Mouse (Mus musculus): ENCODE data around the gene Frmd4b. TPM values are rescaled to one million over a fixed set of nuclear protein-coding genes. Genes with fewer than 3 reads are reported as not detected.
A peak's percentile ranks its signal among the peaks of the same experiment; 100 is the strongest.

Gene Frmd4b
- total and polyA plus RNA-seq, 3 experiments, result 0.13 to 0.70 (median 0.13) TPM

GRCm38 (mm10) chr6:97396957-97397354 is 220.4 kb downstream of the Frmd4b start:
- no peak for DNase-seq (ENCODE audit: extremely low read depth)
- H3K9ac ChIP-seq (ENCODE audit: insufficient read depth, low read depth), result no peak overlapping the region
- no peak overlapping the region for H3K4me2 ChIP-seq (ENCODE audit: insufficient read depth, low read depth, poor library complexity, severe bottlenecking)
- H3K27ac ChIP-seq (ENCODE audit: insufficient read depth, low read depth), result no peak overlapping the region
- no peak overlapping the region for H3K4me3 ChIP-seq (replicated peaks in 1 of 3; ENCODE audit: low read depth in 2 of 3, low read length in 2 of 3, poor library complexity in 1 of 3)
- no peaks in the 10 kb centered on the region for H3K79me2 ChIP-seq (replicated peaks; ENCODE audit: control insufficient read depth, extremely low read depth, insufficient read depth, poor library complexity, severe bottlenecking)
- H3K9me3 ChIP-seq (replicated peaks; ENCODE audit: low read length), result no peaks in the 10 kb centered on the region
- in situ Hi-C loops (cut with MboI; ENCODE audit: low pct_ligation_motif_present, low pct_unique_long_range_greater_than_20kb, low sequenced_read_pairs), result no loop called here
- dilution Hi-C loops (cut with MboI; ENCODE audit: extremely low pct_ligation_motif_present, extremely low pct_unique_long_range_greater_than_20kb, low sequenced_read_pairs), result no loop called here
- TF ChIP-seq USF1 (IDR thresholded peaks at IDR 0.05; ENCODE audit: low read depth, low read length) (peak; percentile 57), ZNF384 (IDR thresholded peaks at IDR 0.05; ENCODE audit: low read depth, low read length) (no peak), USF2 (conservative IDR thresholded peaks at IDR 0.05; ENCODE audit: low read depth, low read length) (peak; percentile 76)
- peaks cover 2 to 10% of the 10 kb centered on the region in 2 experiments; a peak in 3 of 4 replicates for H3K4me1 ChIP-seq (ENCODE audit: control insufficient read depth in 1 of 2, insufficient read depth in 2 of 2)
- H3K36me3 ChIP-seq (replicated peaks in 1 of 2; ENCODE audit: control insufficient read depth in 1 of 2, insufficient read depth in 1 of 2, low read length in 1 of 2), result no peaks in the 10 kb centered on the region
- no peaks in the 10 kb centered on the region for H3K27me3 ChIP-seq (replicated peaks)

GRCm38 (mm10) chr6:97396351-97396956 is 220.9 kb downstream of the Frmd4b start:
- dilution Hi-C loops (cut with MboI; ENCODE audit: extremely low pct_ligation_motif_present, extremely low pct_unique_long_range_greater_than_20kb, low sequenced_read_pairs) (no loop called here), in situ Hi-C loops (cut with MboI; ENCODE audit: low pct_ligation_motif_present, low pct_unique_long_range_greater_than_20kb, low sequenced_read_pairs) (no loop called here)
- no peak overlapping the region for H3K4me3 ChIP-seq (replicated peaks in 1 of 3; ENCODE audit: low read depth in 2 of 3, low read length in 2 of 3, poor library complexity in 1 of 3)
- H3K9me3 ChIP-seq (replicated peaks; ENCODE audit: low read length), result no peaks in the 10 kb centered on the region
- no peaks in the 10 kb centered on the region for H3K79me2 ChIP-seq (replicated peaks; ENCODE audit: control insufficient read depth, extremely low read depth, insufficient read depth, poor library complexity, severe bottlenecking)
- no peaks in the 10 kb centered on the region for H3K27me3 ChIP-seq (replicated peaks)
- peaks cover 2 to 10% of the 10 kb centered on the region in 2 experiments; a peak in 3 of 4 replicates for H3K4me1 ChIP-seq (ENCODE audit: control insufficient read depth in 1 of 2, insufficient read depth in 2 of 2)
- H3K36me3 ChIP-seq (replicated peaks in 1 of 2; ENCODE audit: control insufficient read depth in 1 of 2, insufficient read depth in 1 of 2, low read length in 1 of 2), result no peaks in the 10 kb centered on the region
- DNase-seq (ENCODE audit: extremely low read depth), result no peak
- no peak overlapping the region for H3K27ac ChIP-seq (ENCODE audit: insufficient read depth, low read depth)
- no peak overlapping the region for H3K9ac ChIP-seq (ENCODE audit: insufficient read depth, low read depth)
- no peak overlapping the region for H3K4me2 ChIP-seq (ENCODE audit: insufficient read depth, low read depth, poor library complexity, severe bottlenecking)
- TF ChIP-seq MYC (IDR thresholded peaks at IDR 0.05; ENCODE audit: low read depth, low read length), result no peak
- no peak for TF ChIP-seq BHLHE40 (IDR thresholded peaks at IDR 0.05; ENCODE audit: low read depth, low read length)
- no peak for TF ChIP-seq KAT2A (IDR thresholded peaks at IDR 0.05; ENCODE audit: insufficient replicate concordance, low read length)

GRCm38 (mm10) chr6:97395477-97396350 is 221.6 kb downstream of the Frmd4b start:
- dilution Hi-C loops (cut with MboI; ENCODE audit: extremely low pct_ligation_motif_present, extremely low pct_unique_long_range_greater_than_20kb, low sequenced_read_pairs) (no loop called here), in situ Hi-C loops (cut with MboI; ENCODE audit: low pct_ligation_motif_present, low pct_unique_long_range_greater_than_20kb, low sequenced_read_pairs) (no loop called here)
- peaks cover 2 to 10% of the 10 kb centered on the region in 2 experiments; a peak in 3 of 4 replicates for H3K4me1 ChIP-seq (ENCODE audit: control insufficient read depth in 1 of 2, insufficient read depth in 2 of 2)
- H3K79me2 ChIP-seq (replicated peaks; ENCODE audit: control insufficient read depth, extremely low read depth, insufficient read depth, poor library complexity, severe bottlenecking), result no peaks in the 10 kb centered on the region
- H3K4me2 ChIP-seq (ENCODE audit: insufficient read depth, low read depth, poor library complexity, severe bottlenecking), result no peak overlapping the region
- H3K27ac ChIP-seq (ENCODE audit: insufficient read depth, low read depth), result no peak overlapping the region
- no peak overlapping the region for H3K4me3 ChIP-seq (replicated peaks in 1 of 3; ENCODE audit: low read depth in 2 of 3, low read length in 2 of 3, poor library complexity in 1 of 3)
- no peak overlapping the region for H3K9ac ChIP-seq (ENCODE audit: insufficient read depth, low read depth)
- no peaks in the 10 kb centered on the region for H3K9me3 ChIP-seq (replicated peaks; ENCODE audit: low read length)
- H3K36me3 ChIP-seq (replicated peaks in 1 of 2; ENCODE audit: control insufficient read depth in 1 of 2, insufficient read depth in 1 of 2, low read length in 1 of 2), result no peaks in the 10 kb centered on the region
- DNase-seq (ENCODE audit: extremely low read depth), result no peak
- TF ChIP-seq MYC (IDR thresholded peaks at IDR 0.05; ENCODE audit: low read depth, low read length) (no peak), ZKSCAN1 (IDR thresholded peaks at IDR 0.05; ENCODE audit: borderline replicate concordance, low read depth, low read length) (no peak), USF2 (conservative IDR thresholded peaks at IDR 0.05; ENCODE audit: low read depth, low read length) (no peak), ZMIZ1 (IDR thresholded peaks at IDR 0.05; ENCODE audit: low read depth, low read length) (no peak), RCOR1 (conservative IDR thresholded peaks at IDR 0.05; ENCODE audit: low read depth, low read length) (no peak), IRF4 (IDR thresholded peaks at IDR 0.05; ENCODE audit: low read depth, low read length) (no peak)
- no peaks in the 10 kb centered on the region for H3K27me3 ChIP-seq (replicated peaks)

Measured in CH12.LX (cell line).